In genomic region chr1:131555042-131555812, GRCm38 (mm10) we compare ENCODE assay signal across 8 mouse cellular contexts. TPM values are rescaled to one million over a fixed set of nuclear protein-coding genes. Genes with fewer than 3 reads are reported as not detected.
DNase-seq lines count a peak whose midpoint lies in the region; ATAC-seq and TF ChIP-seq lines count a peak whose summit lies in the region.

No protein-coding gene starts in this region.

- TF ChIP-seq EP300 in liver, postnatal 0 days (IDR thresholded peaks at IDR 0.05; ENCODE audit: low read depth), result no peak

- peak; percentile 92 for DNase-seq in ES-CJ7 (ENCODE audit: low read depth, low spot score)
- DNase-seq in cerebellum, adult 11 months, result peak; percentile 81
- peak; percentile 54 for DNase-seq in heart, postnatal 25 days (ENCODE audit: low spot score)
- DNase-seq in layer of hippocampus, adult 11-12 months (ENCODE audit: low spot score), result peak; percentile 86
- peak; percentile 81 for DNase-seq in liver, postnatal 0 days

- no peaks in the 10 kb centered on the region for H3K9me3 ChIP-seq in forebrain, embryonic 15.5 days
- no peaks in the 10 kb centered on the region for H3K9me3 ChIP-seq in liver, postnatal 0 days (ENCODE audit: low read length)
- H3K9me3 ChIP-seq in neural tube, embryonic 14.5 days (ENCODE audit: control insufficient read depth, low read length), result no peaks in the 10 kb centered on the region

- peak; percentile 95 for TF ChIP-seq CTCF in liver, postnatal 0 days (IDR thresholded peaks at IDR 0.05; ENCODE audit: low read depth)
- peak; percentile 52; the same call in 1 of the 2 replicates for TF ChIP-seq CTCF in testis, adult 2 months (IDR thresholded peaks at IDR 0.05; ENCODE audit: control insufficient read depth, insufficient read depth, insufficient replicate concordance, low read depth, low read length)

- H3K9ac ChIP-seq in forebrain, embryonic 15.5 days (replicated peaks), result peak overlapping the region; percentile 47
- no peak overlapping the region for H3K9ac ChIP-seq in liver, postnatal 0 days (replicated peaks)
- peak overlapping the region; percentile 41; the same call in 1 of the 2 replicates for H3K9ac ChIP-seq in neural tube, embryonic 14.5 days (replicated peaks; ENCODE audit: low read depth, low read length)

- H3K36me3 ChIP-seq in forebrain, embryonic 15.5 days, result no peaks in the 10 kb centered on the region
- no peaks in the 10 kb centered on the region for H3K36me3 ChIP-seq in liver, postnatal 0 days (replicated peaks; ENCODE audit: insufficient read depth, low read length)
- H3K36me3 ChIP-seq in neural tube, embryonic 14.5 days (ENCODE audit: control insufficient read depth, insufficient read depth, low read length), result no peaks in the 10 kb centered on the region
- H3K36me3 ChIP-seq in testis, adult 2 months (ENCODE audit: control insufficient read depth, insufficient read depth, low read length), result no peaks in the 10 kb centered on the region

- peaks cover 8% of the 10 kb centered on the region for H3K4me1 ChIP-seq in forebrain, embryonic 15.5 days
- H3K4me1 ChIP-seq in liver, postnatal 0 days (ENCODE audit: insufficient read depth), result 0 out of 2 replicates have a peak, but pooled peaks cover 2% of the 10 kb centered on the region
- H3K4me1 ChIP-seq in neural tube, embryonic 14.5 days (ENCODE audit: control insufficient read depth, insufficient read depth, low read length), result no peaks in the 10 kb centered on the region
- H3K4me1 ChIP-seq in testis, adult 2 months (ENCODE audit: control insufficient read depth, insufficient read depth, low read length), result no peaks in the 10 kb centered on the region

- WGBS in forebrain, embryonic 15.5 days, result under 1% methylated on average over 13 of the region's 13 CpGs
- WGBS in liver, postnatal 0 days (ENCODE audit: insufficient replicate concordance), result 2% methylated on average over 13 of the region's 13 CpGs
- 3% methylated on average over 13 of the region's 13 CpGs for WGBS in neural tube, embryonic 14.5 days

- intact Hi-C loops in heart, postnatal 25 days (cut with DNase I), result loop anchor here (1.0 to 5.0 kb wide), 3 partner anchors 193 to 283 kb away; no protein-coding TSS in a partner anchor

- TF ChIP-seq POLR2A in testis, adult 2 months (IDR thresholded peaks at IDR 0.05; ENCODE audit: control insufficient read depth, low read depth, low read length), result no peak

- peak; percentile 98 for ATAC-seq in forebrain, embryonic 15.5 days (replicated peaks)
- peak; percentile 82 for ATAC-seq in liver, postnatal 0 days
- ATAC-seq in neural tube, embryonic 14.5 days (ENCODE audit: low read depth), result peak; percentile 99

- peak overlapping the region; percentile 90 for H3K27ac ChIP-seq in forebrain, embryonic 15.5 days (replicated peaks)
- H3K27ac ChIP-seq in liver, postnatal 0 days (ENCODE audit: low read depth), result no peak overlapping the region
- H3K27ac ChIP-seq in neural tube, embryonic 14.5 days (ENCODE audit: low read depth, low read length), result peak overlapping the region; percentile 75
- H3K27ac ChIP-seq in testis, adult 2 months (ENCODE audit: control insufficient read depth, insufficient read depth, low read depth, low read length), result no peak overlapping the region

- peak overlapping the region; percentile 35 for H3K4me2 ChIP-seq in forebrain, embryonic 15.5 days (replicated peaks)
- H3K4me2 ChIP-seq in liver, postnatal 0 days (ENCODE audit: low read depth, low read length), result no peak overlapping the region
- H3K4me2 ChIP-seq in neural tube, embryonic 14.5 days (ENCODE audit: low read depth, low read length), result peak overlapping the region; percentile 29; the same call in 1 of the 2 replicates

- peak overlapping the region; percentile 8; the same call in 1 of the 2 replicates for H3K4me3 ChIP-seq in forebrain, embryonic 15.5 days
- no peak overlapping the region for H3K4me3 ChIP-seq in liver, postnatal 0 days (ENCODE audit: low read depth, low read length)
- H3K4me3 ChIP-seq in neural tube, embryonic 14.5 days (ENCODE audit: low read depth, low read length), result no peak overlapping the region
- H3K4me3 ChIP-seq in testis, adult 2 months (ENCODE audit: control insufficient read depth, low read depth, low read length), result no peak overlapping the region

- H3K27me3 ChIP-seq in forebrain, embryonic 15.5 days, result no peaks in the 10 kb centered on the region
- H3K27me3 ChIP-seq in liver, postnatal 0 days (ENCODE audit: insufficient read depth, low read length), result no peaks in the 10 kb centered on the region
- H3K27me3 ChIP-seq in neural tube, embryonic 14.5 days (ENCODE audit: control insufficient read depth, insufficient read depth, low read length), result no peaks in the 10 kb centered on the region
- H3K27me3 ChIP-seq in testis, adult 2 months (ENCODE audit: control insufficient read depth, insufficient read depth, low read length), result no peaks in the 10 kb centered on the region

RNA-seq across cellular contexts. Expression of gene Fam72a, which starts 27.5 kb away (rescaled TPM):
- 2.0 and 2.4 TPM in 2 replicates for polyA plus RNA-seq in forebrain, embryonic 15.5 days (2015; fragmentation: Nextera tagmentation; extraction: Ambion mirVana)
- total RNA-seq in heart, postnatal 25 days (2021), result under 1 TPM; 0.73 to 0.88 TPM
- 1.2 and 1.5 TPM in 2 replicates for polyA plus RNA-seq in liver, postnatal 0 days (2015; fragmentation: Nextera tagmentation; extraction: Ambion mirVana)
- 0.48 and 1.1 TPM in 2 replicates for polyA plus RNA-seq in neural tube, embryonic 14.5 days (2014; fragmentation: Nextera tagmentation; extraction: Ambion mirVana)
- polyA plus RNA-seq in testis, adult 2 months (2012; rRNA removed), result 1.3 TPM in 2 replicates

RNA-seq across cellular contexts. Expression of gene Srgap2, which starts 28.1 kb away (rescaled TPM):
- 23.3 and 24.2 TPM in 2 replicates for polyA plus RNA-seq in forebrain, embryonic 15.5 days (2015; fragmentation: Nextera tagmentation; extraction: Ambion mirVana)
- total RNA-seq in heart, postnatal 25 days (2021), result 10 to 100 TPM; 22.8 to 24.3 TPM
- polyA plus RNA-seq in liver, postnatal 0 days (2015; fragmentation: Nextera tagmentation; extraction: Ambion mirVana), result 4.1 TPM in 2 replicates
- 38.6 and 55.6 TPM in 2 replicates for polyA plus RNA-seq in neural tube, embryonic 14.5 days (2014; fragmentation: Nextera tagmentation; extraction: Ambion mirVana)
- polyA plus RNA-seq in testis, adult 2 months (2012; rRNA removed), result 12.4 and 12.6 TPM in 2 replicates

RNA-seq across cellular contexts. Expression of gene Avpr1b, which starts 43.8 kb away (rescaled TPM):
- polyA plus RNA-seq in forebrain, embryonic 15.5 days (2015; fragmentation: Nextera tagmentation; extraction: Ambion mirVana), result not detected in 2 replicates
- total RNA-seq in heart, postnatal 25 days (2021), result not detected
- not detected in 2 replicates for polyA plus RNA-seq in liver, postnatal 0 days (2015; fragmentation: Nextera tagmentation; extraction: Ambion mirVana)
- not detected in 2 replicates for polyA plus RNA-seq in neural tube, embryonic 14.5 days (2014; fragmentation: Nextera tagmentation; extraction: Ambion mirVana)
- polyA plus RNA-seq in testis, adult 2 months (2012; rRNA removed), result not detected in 2 replicates

Comparison
In these comparisons a context has a peak if more than half of its experiments do, and no peak if none do; other contexts are left out.
1. H3K27ac ChIP-seq: peak in forebrain, embryonic 15.5 days (single experiment) and neural tube, embryonic 14.5 days (single experiment); none in liver, postnatal 0 days (single experiment) and testis, adult 2 months (single experiment).
2. Peak in every context shown above with its lines, with median percentiles within 50 percentile points of each other: DNase-seq and ATAC-seq.